Mouse (Mus musculus) limb, embryonic 11.5 days (tissue): Measurements from ENCODE around the gene Naa16. TPM values are rescaled to one million over a fixed set of nuclear protein-coding genes. Genes with fewer than 3 reads are reported as not detected.
A peak's percentile ranks its signal among the peaks of the same experiment; 100 is the strongest.

Experiments
- ATAC-seq: fragments of 200-750 bp; cut with Nextera tagmentation; 2 replicates; pipeline ENCODE4 v1.8.0; 2017; ENCODE audit warnings: low read depth; ENCODE audit not compliant: insufficient number of reproducible peaks, low FRiP score, low TSS enrichment
- DNase-seq: peaks from one replicate; pipeline ENCODE4 v3.0.0-alpha.2; 2015; ENCODE audit warnings: low spot score
- H3K27ac ChIP-seq: fragments of 300-500 bp; sonication (generic); replicated peaks from 2 replicates; pipeline ENCODE4 v1.5.1; 2014; ENCODE audit warnings: low read depth, mild to moderate bottlenecking, low read length
- H3K27me3 ChIP-seq: fragments of 300-500 bp; sonication (generic); 2 replicates; pipeline ENCODE4 v1.6.1; 2014; ENCODE audit warnings: mild to moderate bottlenecking, low read length, mixed read lengths; ENCODE audit not compliant: control insufficient read depth, insufficient read depth
- H3K36me3 ChIP-seq: fragments of 300-500 bp; sonication (generic); 2 replicates; pipeline ENCODE4 v1.6.1; 2014; ENCODE audit warnings: mild to moderate bottlenecking, low read length, moderate library complexity, mixed read lengths; ENCODE audit not compliant: control insufficient read depth, insufficient read depth
- H3K4me1 ChIP-seq: fragments of 300-500 bp; sonication (generic); 2 replicates; pipeline ENCODE4 v1.6.1; 2014; ENCODE audit warnings: low read length, mixed read lengths; ENCODE audit not compliant: control insufficient read depth, insufficient read depth
- H3K4me2 ChIP-seq: fragments of 300-500 bp; sonication (generic); 2 replicates; pipeline ENCODE4 v1.6.1; 2014; ENCODE audit warnings: low read depth, mild to moderate bottlenecking, moderate library complexity; ENCODE audit not compliant: severe bottlenecking
- H3K4me3 ChIP-seq: fragments of 300-500 bp; sonication (generic); 2 replicates; pipeline ENCODE4 v1.5.1; 2014; ENCODE audit warnings: low read depth, low read length
- H3K9ac ChIP-seq: fragments of 300-500 bp; sonication (generic); 2 replicates; pipeline ENCODE4 v1.6.1; 2014; ENCODE audit warnings: mild to moderate bottlenecking, low read length
- H3K9me3 ChIP-seq: fragments of 300-500 bp; sonication (generic); 2 replicates; pipeline ENCODE4 v1.6.1; 2016; ENCODE audit warnings: low read length; ENCODE audit not compliant: control insufficient read depth
- WGBS: fragments of 180-500 bp; shearing (Covaris S2); extraction: QIAGEN DNeasy Blood & Tissue Kit; methylation state at CpG from one replicate; pipeline ENCODE4 v1.1.7; 2014; 5-methylcytosine and 5-hydroxymethylcytosine counted together
- polyA plus RNA-seq: library from polyadenylated mRNA; unstranded; fragments of >200 nt; fragmentation: Nextera tagmentation; extraction: Ambion mirVana; gene quantifications from 2 replicates; pipeline ENCODE4 v1.2.1, GENCODE M21; 2014

Gene Naa16
- polyA plus RNA-seq, 1 experiment from 2014 or later = 51.5 TPM

GRCm38 (mm10) chr14:79358055-79358454 lies 32.5 kb downstream of the Naa16 start:
- Histone ChIP-seq H3K9me3 (no peaks in the 10 kb centered on the region), H3K4me3 (no peak overlapping the region), H3K9ac (no peak overlapping the region), H3K4me1 (no peaks in the 10 kb centered on the region), H3K27me3 (no peaks in the 10 kb centered on the region), H3K36me3 (peaks cover 18% of the 10 kb centered on the region), H3K27ac (no peak overlapping the region), H3K4me2 (no peak overlapping the region)
- DNase-seq = no peak
- 95% methylated on average over 2 of the region's 2 CpGs for WGBS
- ATAC-seq = no peak

- Histone ChIP-seq H3K9ac (no peak overlapping the region), H3K4me3 (no peak overlapping the region), H3K27ac (no peak overlapping the region), H3K4me1 (no peaks in the 10 kb centered on the region), H3K36me3 (peaks cover 14% of the 10 kb centered on the region), H3K27me3 (no peaks in the 10 kb centered on the region), H3K4me2 (no peak overlapping the region), H3K9me3 (no peaks in the 10 kb centered on the region)
- ATAC-seq (no peak), DNase-seq (no peak)
- WGBS = 88% methylated on average over 3 of the region's 3 CpGs
Observed at GRCm38 (mm10) chr14:79346384-79346783, 44.2 kb downstream of the Naa16 start.

GRCm38 (mm10) chr14:79335613-79336012 lies 55.0 kb downstream of the Naa16 start:
- Histone ChIP-seq H3K27ac (no peak overlapping the region), H3K9ac (no peak overlapping the region), H3K4me2 (no peak overlapping the region), H3K4me1 (peaks cover 3% of the 10 kb centered on the region; the same call in 1 of the 2 replicates), H3K36me3 (peaks cover 8% of the 10 kb centered on the region; the same call in 1 of the 2 replicates), H3K4me3 (no peak overlapping the region), H3K9me3 (no peaks in the 10 kb centered on the region), H3K27me3 (no peaks in the 10 kb centered on the region)
- ATAC-seq (no peak), DNase-seq (no peak)
- WGBS = 88% methylated on average over 3 of the region's 3 CpGs

- no peak overlapping the region for H3K4me2 ChIP-seq
- H3K27me3 ChIP-seq = no peaks in the 10 kb centered on the region
- DNase-seq (no peak), ATAC-seq (no peak)
- no peak overlapping the region for H3K27ac ChIP-seq
- H3K9me3 ChIP-seq = no peaks in the 10 kb centered on the region
- H3K9ac ChIP-seq = no peak overlapping the region
- 79% methylated on average over 7 of the region's 7 CpGs for whole genome bisulfite sequencing
- no peak overlapping the region for H3K4me3 ChIP-seq
- peaks cover 3% of the 10 kb centered on the region; the same call in 1 of the 2 replicates for H3K4me1 ChIP-seq
- H3K36me3 ChIP-seq = peaks cover 7% of the 10 kb centered on the region; the same call in 1 of the 2 replicates
Observed at GRCm38 (mm10) chr14:79331936-79332335, 58.6 kb downstream of the Naa16 start.

GRCm38 (mm10) chr14:79330944-79331561 lies 59.5 kb downstream of the Naa16 start:
- H3K9ac ChIP-seq = no peak overlapping the region
- no peaks in the 10 kb centered on the region for H3K9me3 ChIP-seq
- H3K4me3 ChIP-seq = no peak overlapping the region
- ATAC-seq (no peak), DNase-seq (no peak)
- H3K27me3 ChIP-seq = no peaks in the 10 kb centered on the region
- H3K27ac ChIP-seq = no peak overlapping the region
- H3K36me3 ChIP-seq = 0 out of 2 replicates have a peak, but pooled peaks cover 3% of the 10 kb centered on the region
- no peak overlapping the region for H3K4me2 ChIP-seq
- H3K4me1 ChIP-seq = peaks cover 3% of the 10 kb centered on the region; the same call in 1 of the 2 replicates
- 59% methylated on average over 16 of the region's 16 CpGs for WGBS

- Histone ChIP-seq H3K4me1 (peaks cover 3% of the 10 kb centered on the region; the same call in 1 of the 2 replicates), H3K27me3 (no peaks in the 10 kb centered on the region), H3K27ac (no peak overlapping the region), H3K4me2 (no peak overlapping the region), H3K4me3 (no peak overlapping the region), H3K9me3 (no peaks in the 10 kb centered on the region), H3K9ac (no peak overlapping the region), H3K36me3 (no peaks in the 10 kb centered on the region)
- ATAC-seq (no peak), DNase-seq (peak; percentile 54)
- WGBS = 32% methylated on average over 5 of the region's 5 CpGs
Observed at GRCm38 (mm10) chr14:79327033-79327432, 63.5 kb downstream of the Naa16 start.

GRCm38 (mm10) chr14:79324112-79324840 lies 66.3 kb downstream of the Naa16 start:
- Histone ChIP-seq H3K4me2 (no peak overlapping the region), H3K27me3 (no peaks in the 10 kb centered on the region), H3K36me3 (no peaks in the 10 kb centered on the region), H3K4me3 (no peak overlapping the region), H3K4me1 (no peaks in the 10 kb centered on the region), H3K9me3 (no peaks in the 10 kb centered on the region), H3K27ac (no peak overlapping the region), H3K9ac (no peak overlapping the region)
- DNase-seq = no peak
- ATAC-seq = no peak
- 81% methylated on average over 10 of the region's 10 CpGs for WGBS

- Histone ChIP-seq H3K36me3 (no peaks in the 10 kb centered on the region), H3K4me2 (no peak overlapping the region), H3K9me3 (no peaks in the 10 kb centered on the region), H3K9ac (no peak overlapping the region), H3K27ac (no peak overlapping the region), H3K4me1 (no peaks in the 10 kb centered on the region), H3K4me3 (no peak overlapping the region), H3K27me3 (no peaks in the 10 kb centered on the region)
- no peak for DNase-seq
- no peak for ATAC-seq
- WGBS = 87% methylated on average over 5 of the region's 5 CpGs
Observed at GRCm38 (mm10) chr14:79321881-79322280, 68.7 kb downstream of the Naa16 start.
